Mouse (Mus musculus) lung, embryonic 14.5 days (tissue): ENCODE data around the gene Sncb. TPM values are rescaled to one million over a fixed set of nuclear protein-coding genes. Genes with fewer than 3 reads are reported as not detected.
"Not testable (repeated sequence)": the region's sequence is repeated elsewhere in the genome, so short reads cannot be mapped to it uniquely, and the experiment has no call there.

Source experiments
- ATAC-seq: fragments of 200-750 bp; cut with Nextera tagmentation; 2 replicates; pipeline ENCODE4 v1.8.0; 2017; ENCODE audit warnings: mild to moderate bottlenecking, moderate TSS enrichment, moderate library complexity; ENCODE audit not compliant: insufficient read depth
- DNase-seq: peaks from one replicate; pipeline ENCODE4 v3.0.0-alpha.2; 2015
- H3K27ac ChIP-seq: fragments of 300-500 bp; sonication (generic); 2 replicates; pipeline ENCODE4 v1.5.1; 2014; ENCODE audit warnings: low read depth, mild to moderate bottlenecking, moderate library complexity
- H3K27me3 ChIP-seq: fragments of 300-500 bp; sonication (generic); 2 replicates; pipeline ENCODE4 v1.6.1; 2014; ENCODE audit warnings: low read length, control low read depth; ENCODE audit not compliant: insufficient read depth
- H3K36me3 ChIP-seq: fragments of 300-500 bp; sonication (generic); 2 replicates; pipeline ENCODE4 v1.6.1; 2014; ENCODE audit warnings: control low read depth; ENCODE audit not compliant: insufficient read depth
- H3K4me1 ChIP-seq: fragments of 300-500 bp; sonication (generic); 2 replicates; pipeline ENCODE4 v1.6.1; 2014; ENCODE audit warnings: antibody characterized with exemption, control low read depth; ENCODE audit not compliant: insufficient read depth
- H3K4me2 ChIP-seq: fragments of 300-500 bp; sonication (generic); 2 replicates; pipeline ENCODE4 v1.6.1; 2014; ENCODE audit warnings: mild to moderate bottlenecking
- H3K4me3 ChIP-seq: fragments of 300-500 bp; sonication (generic); 2 replicates; pipeline ENCODE4 v1.5.1; 2014; ENCODE audit warnings: low read depth, low read length
- H3K9ac ChIP-seq: fragments of 300-500 bp; sonication (generic); 2 replicates; pipeline ENCODE4 v1.6.1; 2014
- H3K9me3 ChIP-seq: fragments of 300-500 bp; sonication (generic); 2 replicates; pipeline ENCODE4 v1.6.1; 2016; ENCODE audit warnings: low read depth, low read length, control low read depth
- CTCF ChIP-seq: IDR thresholded peaks from 2 replicates; pipeline ENCODE4 v1.5.1; 2016; ENCODE audit warnings: antibody characterized with exemption, low read depth
- WGBS: fragments of 180-500 bp; shearing (Covaris S2); extraction: QIAGEN DNeasy Blood & Tissue Kit; methylation state at CpG from one replicate; pipeline ENCODE4 v1.1.7; 2014; 5-methylcytosine and 5-hydroxymethylcytosine counted together
- polyA plus RNA-seq: library from polyadenylated mRNA; unstranded; fragments of >200 nt; fragmentation: Nextera tagmentation; extraction: Ambion mirVana; gene quantifications from 2 replicates; pipeline ENCODE4 v1.2.1, GENCODE M21; 2014

The Sncb gene
- polyA plus RNA-seq, 1 experiment from 2014 or later, result not detected

DNA sequence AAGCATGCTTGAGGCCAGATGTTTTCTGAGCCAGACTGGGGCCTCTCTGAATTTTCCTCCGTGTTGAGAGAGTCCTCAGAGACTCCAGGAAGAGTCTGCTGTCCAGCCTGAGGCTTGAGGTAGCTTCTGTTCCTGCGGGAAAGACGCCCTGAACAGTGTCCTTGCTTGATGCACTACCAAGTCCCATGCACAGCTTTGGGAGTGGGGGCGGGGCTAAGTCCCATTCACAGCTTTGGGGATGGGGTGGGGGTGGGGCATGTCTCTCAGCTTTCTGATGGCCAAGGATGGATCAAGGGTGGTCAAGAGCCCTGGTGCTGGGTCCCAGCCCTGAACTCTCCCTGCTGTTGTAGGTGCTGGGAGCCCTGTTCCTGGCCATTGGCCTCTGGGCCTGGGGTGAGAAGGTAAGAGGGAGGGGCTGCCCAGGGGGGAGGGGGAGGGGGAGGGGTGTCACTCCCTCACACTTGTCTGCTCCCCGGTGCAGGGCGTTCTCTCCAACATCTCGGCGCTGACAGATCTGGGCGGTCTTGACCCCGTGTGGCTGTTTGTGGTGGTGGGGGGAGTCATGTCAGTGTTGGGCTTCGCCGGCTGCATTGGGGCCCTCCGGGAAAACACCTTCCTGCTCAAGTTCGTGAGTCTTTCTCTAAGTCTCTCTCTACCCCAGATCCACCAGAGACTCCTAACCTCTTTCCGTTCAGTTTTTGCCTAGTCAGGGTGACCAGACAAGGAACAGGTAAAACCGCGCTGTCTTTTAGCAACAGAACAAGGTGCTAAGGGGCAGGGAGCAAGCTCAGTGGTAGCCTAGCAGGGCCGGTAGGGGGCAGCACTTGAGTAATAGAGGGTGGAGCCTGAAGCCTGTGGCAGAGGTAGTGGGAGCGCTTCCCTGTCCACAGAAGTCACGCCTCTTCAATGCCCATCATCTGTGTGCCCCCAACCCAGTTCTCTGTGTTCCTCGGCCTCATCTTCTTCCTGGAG, 26.1 kb upstream of the Sncb start:
- peaks cover 11% of the 10 kb centered on the region; the same call in 1 of the 2 replicates for H3K27me3 ChIP-seq
- H3K4me3 ChIP-seq, result no peak overlapping the region
- H3K36me3 ChIP-seq, result no peaks in the 10 kb centered on the region
- peak; percentile 42; the same call in 1 of the 2 replicates for TF ChIP-seq CTCF
- no peak for ATAC-seq
- 13% methylated on average over 21 of the region's 21 CpGs for WGBS
- H3K9ac ChIP-seq, result no peak overlapping the region
- peak; percentile 34 for DNase-seq
- no peaks in the 10 kb centered on the region for H3K9me3 ChIP-seq
- no peak overlapping the region for H3K27ac ChIP-seq
- H3K4me2 ChIP-seq, result no peak overlapping the region
- H3K4me1 ChIP-seq, result no peaks in the 10 kb centered on the region; the same call in 1 of the 2 replicates

DNA sequence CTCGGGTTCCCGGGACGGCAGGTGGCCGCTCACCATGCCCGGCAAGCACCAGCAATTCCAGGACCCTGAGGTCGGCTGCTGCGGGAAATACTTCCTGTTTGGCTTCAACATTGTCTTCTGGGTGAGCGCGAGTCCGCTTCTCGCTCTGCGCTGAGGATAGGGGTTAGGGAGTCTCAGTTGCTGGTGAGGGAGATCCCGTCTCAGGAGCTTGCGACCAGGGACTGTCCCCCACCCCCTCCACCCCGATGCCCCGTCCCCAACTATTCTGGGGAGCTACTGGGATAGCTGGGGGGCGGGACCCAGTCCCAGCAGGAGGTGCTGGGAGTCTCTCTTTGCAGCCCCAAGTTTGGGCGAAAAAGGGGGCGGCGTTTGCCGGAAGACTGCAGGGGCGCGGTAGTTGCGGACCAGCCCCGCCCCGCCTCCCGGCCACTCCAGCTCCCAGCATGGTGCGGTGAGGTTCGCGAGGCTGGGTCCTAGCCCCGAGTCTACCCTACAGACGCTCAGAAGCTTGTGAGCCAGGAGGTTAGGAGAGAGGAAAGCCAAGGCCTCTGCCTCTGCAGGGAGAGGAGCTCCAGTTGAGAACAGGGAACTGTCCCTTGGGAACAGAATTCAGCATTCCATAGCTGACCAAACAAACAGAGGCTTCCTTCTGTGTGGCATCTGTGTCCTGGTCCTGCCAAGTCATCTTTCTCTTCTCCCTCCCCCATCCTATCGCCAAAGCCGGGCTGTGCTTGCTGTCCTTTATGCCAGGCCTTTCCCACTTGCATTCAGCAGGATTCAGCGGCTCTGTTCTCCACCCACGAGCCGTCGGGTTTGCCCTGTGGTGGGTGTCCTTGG, 23.4 kb upstream of the Sncb start:
- DNase-seq, result peak; percentile 57
- no peak for TF ChIP-seq CTCF
- H3K36me3 ChIP-seq, result no peaks in the 10 kb centered on the region
- H3K4me3 ChIP-seq, result peak overlapping the region; percentile 58
- peak overlapping the region; percentile 44 for H3K9ac ChIP-seq
- peak overlapping the region; percentile 98 for H3K4me2 ChIP-seq
- H3K9me3 ChIP-seq, result no peaks in the 10 kb centered on the region
- ATAC-seq, result peak; percentile 67
- no peaks in the 10 kb centered on the region; the same call in 1 of the 2 replicates for H3K4me1 ChIP-seq
- H3K27ac ChIP-seq, result no peak overlapping the region
- under 1% methylated on average over 38 of the region's 38 CpGs for WGBS
- H3K27me3 ChIP-seq, result peaks cover 11% of the 10 kb centered on the region; the same call in 1 of the 2 replicates

- TF ChIP-seq CTCF, result no peak
- H3K36me3 ChIP-seq, result no peaks in the 10 kb centered on the region
- H3K9ac ChIP-seq, result peak within 1 kb of the TSS; percentile 44
- H3K27ac ChIP-seq, result no peak within 1 kb of the TSS
- H3K4me3 ChIP-seq, result peak within 1 kb of the TSS; percentile 58
- peaks cover 11% of the 10 kb centered on the region; the same call in 1 of the 2 replicates for H3K27me3 ChIP-seq
- peak; percentile 99 for DNase-seq
- peak; percentile 89 for ATAC-seq
- no peaks in the 10 kb centered on the region; the same call in 1 of the 2 replicates for H3K4me1 ChIP-seq
- H3K4me2 ChIP-seq, result peak within 1 kb of the TSS; percentile 98
- WGBS, result 2% methylated on average over 48 of the region's 49 CpGs
- H3K9me3 ChIP-seq, result no peaks in the 10 kb centered on the region
These were observed 22.6 kb upstream of the Sncb start, which contains the start of gene Tspan17 for GRCm38 (mm10) chr13:54788740-54789560. Gene Tspan17, plus strand, starts transcription at chr13:54789377.

GRCm38 (mm10) chr13:54787591-54787990, 21.2 kb upstream of the Sncb start:
- not testable (repeated sequence) for H3K4me1 ChIP-seq, H3K9ac ChIP-seq, H3K4me3 ChIP-seq, ATAC-seq, H3K36me3 ChIP-seq, H3K27ac ChIP-seq, DNase-seq, H3K9me3 ChIP-seq, H3K4me2 ChIP-seq
- H3K27me3 ChIP-seq, result peaks cover 11% of the 10 kb centered on the region; the same call in 1 of the 2 replicates
- WGBS, result 37% methylated on average over 2 of the region's 2 CpGs

DNA sequence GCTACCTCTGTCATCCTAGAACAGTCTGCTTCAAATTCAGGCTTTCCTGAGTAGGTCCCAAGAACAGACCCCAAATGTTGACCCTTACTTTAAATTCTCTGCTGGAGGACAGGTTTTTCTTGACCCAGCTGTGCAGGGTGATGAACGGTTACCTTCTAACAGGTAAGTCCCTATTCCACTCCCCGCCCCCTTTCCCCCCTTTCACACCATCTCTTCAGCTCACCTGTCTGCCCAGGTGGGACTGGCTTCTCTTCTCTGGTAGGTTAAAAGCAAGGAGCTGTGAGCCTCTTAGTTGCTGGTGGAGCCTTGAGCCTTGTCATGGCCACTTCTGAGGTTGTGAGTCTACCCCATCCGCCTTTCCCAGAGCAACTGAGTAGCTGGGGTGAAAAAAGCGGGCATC, 17.3 kb upstream of the Sncb start, which contains the start of gene Eif4e1b:
Eif4e1b (plus strand) TSS at position 301 of the 400 bp plus-strand sequence.
- no peaks in the 10 kb centered on the region for H3K4me1 ChIP-seq
- H3K4me3 ChIP-seq, result no peak within 1 kb of the TSS
- H3K27me3 ChIP-seq, result no peaks in the 10 kb centered on the region
- no peak within 1 kb of the TSS for H3K4me2 ChIP-seq
- ATAC-seq (no peak), DNase-seq (no peak)
- no peaks in the 10 kb centered on the region for H3K9me3 ChIP-seq
- no peaks in the 10 kb centered on the region for H3K36me3 ChIP-seq
- no peak within 1 kb of the TSS for H3K27ac ChIP-seq
- no peak within 1 kb of the TSS for H3K9ac ChIP-seq
- TF ChIP-seq CTCF, result no peak
- 77% methylated on average over 4 of the region's 4 CpGs for WGBS

DNA sequence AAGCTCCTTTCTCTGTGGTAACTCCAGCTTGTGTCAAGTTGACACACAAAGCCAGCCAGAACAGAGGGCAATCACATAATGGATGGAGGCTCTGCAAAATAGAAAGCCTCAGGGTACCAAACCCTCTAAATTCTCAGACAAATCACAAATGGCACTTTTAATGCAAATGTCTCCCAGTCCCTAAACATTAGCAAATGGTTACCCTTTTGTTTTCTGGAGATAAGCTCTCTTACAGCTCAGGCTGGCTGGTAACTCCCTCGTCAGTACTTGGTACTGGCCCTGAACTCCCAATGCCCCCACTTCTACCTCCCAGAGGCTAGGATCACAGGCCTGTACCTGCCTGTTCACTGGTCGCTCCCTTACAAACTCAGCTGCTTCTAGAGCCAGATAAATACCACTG, 16.8 kb upstream of the Sncb start:
- no peak for ATAC-seq
- no peaks in the 10 kb centered on the region for H3K27me3 ChIP-seq
- H3K4me3 ChIP-seq, result no peak overlapping the region
- H3K4me1 ChIP-seq, result no peaks in the 10 kb centered on the region
- TF ChIP-seq CTCF, result no peak
- no peak for DNase-seq
- no peak overlapping the region for H3K27ac ChIP-seq
- 33% methylated on average over 2 of the region's 2 CpGs for WGBS
- H3K9ac ChIP-seq, result no peak overlapping the region
- H3K4me2 ChIP-seq, result no peak overlapping the region
- H3K36me3 ChIP-seq, result no peaks in the 10 kb centered on the region
- no peaks in the 10 kb centered on the region for H3K9me3 ChIP-seq
